ENCODE assay signal across 8 mouse cellular contexts in the genomic region with DNA sequence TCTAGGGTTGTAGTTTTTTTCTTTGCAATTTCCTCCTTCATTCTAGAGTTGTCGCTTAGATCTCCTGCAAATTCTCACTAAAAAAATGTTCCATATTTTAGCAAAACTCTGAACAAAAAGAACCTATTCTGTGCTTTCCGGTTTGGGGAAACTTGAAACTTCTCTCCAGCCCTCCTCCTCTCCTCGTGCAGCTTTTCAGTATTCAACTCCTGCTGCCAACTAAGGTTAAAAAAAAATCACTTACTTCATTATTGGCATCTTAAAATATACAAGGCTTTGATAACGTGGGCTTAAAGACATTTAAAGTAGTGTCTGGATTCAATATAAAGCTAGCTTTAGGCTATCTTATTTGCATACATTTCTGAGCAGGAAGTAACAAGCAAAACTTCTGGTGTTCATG. TPM values are rescaled to one million over a fixed set of nuclear protein-coding genes. Genes with fewer than 3 reads are reported as not detected.
DNase-seq lines count a peak whose midpoint lies in the region; ATAC-seq lines count a peak whose summit lies in the region.

No protein-coding gene starts in this region.

- H3K27ac ChIP-seq in forebrain, embryonic 10.5 days: peak overlapping the region; percentile 91
- H3K27ac ChIP-seq in limb, embryonic 15.5 days: peak overlapping the region; percentile 89
- H3K27ac ChIP-seq in stomach, embryonic 16.5 days (ENCODE audit: low read length): peak overlapping the region; percentile 36

- ATAC-seq in limb, embryonic 15.5 days (ENCODE audit: insufficient number of reproducible peaks, low FRiP score, low TSS enrichment, low read depth): no peak
- no peak for ATAC-seq in stomach, embryonic 16.5 days (ENCODE audit: insufficient read depth, low FRiP score)

- no peaks in the 10 kb centered on the region for H3K9me3 ChIP-seq in forebrain, embryonic 10.5 days
- no peaks in the 10 kb centered on the region for H3K9me3 ChIP-seq in limb, embryonic 15.5 days
- no peaks in the 10 kb centered on the region for H3K9me3 ChIP-seq in stomach, embryonic 16.5 days (replicated peaks; ENCODE audit: control insufficient read depth, low read length)

- 14% methylated on average over 4 of the region's 4 CpGs for WGBS in forebrain, embryonic 10.5 days
- 15% methylated on average over 4 of the region's 4 CpGs for WGBS in limb, embryonic 15.5 days
- WGBS in stomach, embryonic 16.5 days: 16% methylated on average over 4 of the region's 4 CpGs

- DNase-seq in retina, embryonic 14.5 days (ENCODE audit: low spot score): peak; percentile 10
- DNase-seq in retina, postnatal 1 day: no peak
- no peak for DNase-seq in forebrain, embryonic 10.5 days (ENCODE audit: extremely low spot score, low spot score)
- no peak for DNase-seq in adrenal gland, adult 8-10 months
- DNase-seq in kidney, adult 11 months: no peak
- DNase-seq in natural killer cell, adult 2 months (ENCODE audit: low spot score in 2 of 2): no peak

- peaks cover 2% of the 10 kb centered on the region; the same call in 1 of the 2 replicates for H3K36me3 ChIP-seq in forebrain, embryonic 10.5 days (replicated peaks)
- H3K36me3 ChIP-seq in limb, embryonic 15.5 days: no peaks in the 10 kb centered on the region
- no peaks in the 10 kb centered on the region for H3K36me3 ChIP-seq in stomach, embryonic 16.5 days (ENCODE audit: control insufficient read depth, insufficient read depth, low read length)

- no peaks in the 10 kb centered on the region for H3K4me1 ChIP-seq in forebrain, embryonic 10.5 days
- no peaks in the 10 kb centered on the region for H3K4me1 ChIP-seq in limb, embryonic 15.5 days
- H3K4me1 ChIP-seq in stomach, embryonic 16.5 days (ENCODE audit: control insufficient read depth, insufficient read depth, low read length): no peaks in the 10 kb centered on the region; the same call in 1 of the 2 replicates

- H3K4me2 ChIP-seq in limb, embryonic 15.5 days: peak overlapping the region; percentile 38
- peak overlapping the region; percentile 40 for H3K4me2 ChIP-seq in stomach, embryonic 16.5 days (ENCODE audit: low read depth, low read length)

- H3K4me3 ChIP-seq in forebrain, embryonic 10.5 days: peak overlapping the region; percentile 55
- H3K4me3 ChIP-seq in limb, embryonic 15.5 days: peak overlapping the region; percentile 51
- peak overlapping the region; percentile 61 for H3K4me3 ChIP-seq in stomach, embryonic 16.5 days (replicated peaks; ENCODE audit: low read length)

- H3K27me3 ChIP-seq in forebrain, embryonic 10.5 days (ENCODE audit: poor library complexity, severe bottlenecking): no peaks in the 10 kb centered on the region
- no peaks in the 10 kb centered on the region for H3K27me3 ChIP-seq in limb, embryonic 15.5 days
- no peaks in the 10 kb centered on the region for H3K27me3 ChIP-seq in stomach, embryonic 16.5 days (ENCODE audit: control insufficient read depth, insufficient read depth, low read length)

- no peak overlapping the region for H3K9ac ChIP-seq in limb, embryonic 15.5 days
- H3K9ac ChIP-seq in stomach, embryonic 16.5 days (ENCODE audit: low read length): 0 out of 2 replicates have a peak overlapping the region, but pooled peaks have one; percentile 43

RNA-seq across cellular contexts. Expression of a gene that starts 0.4 kb away (rescaled TPM):
- 160 and 161 TPM in 2 replicates for polyA plus RNA-seq in forebrain, embryonic 10.5 days (2016; fragmentation: Nextera tagmentation; extraction: Ambion mirVana)
- 114 and 119 TPM in 2 replicates for polyA plus RNA-seq in limb, embryonic 15.5 days (2015; fragmentation: Nextera tagmentation; extraction: Ambion mirVana)
- polyA plus RNA-seq in stomach, embryonic 16.5 days (2015; fragmentation: Nextera tagmentation; extraction: Ambion mirVana): 124 and 141 TPM in 2 replicates
- total RNA-seq in adrenal gland, adult 8-10 months (2022): 100 to 1,000 TPM in 3 of 4 experiments, 10 to 100 TPM in 1; 84.8 to 157 (median 120) TPM

Comparison
In these comparisons a context has a peak if more than half of its experiments do, and no peak if none do; other contexts are left out.
1. H3K27ac ChIP-seq: peak in every context shown above with its lines; median percentile 91 in forebrain, embryonic 10.5 days; 89 in limb, embryonic 15.5 days; 36 in stomach, embryonic 16.5 days.